Mouse (Mus musculus) liver, postnatal 0 days (tissue): ENCODE results near the gene Cidec.

ENCODE experiments used
- CTCF ChIP-seq: sonication (generic); IDR thresholded peaks from 2 replicates; pipeline ENCODE4 v1.5.1; 2016; ENCODE audit warnings: antibody characterized with exemption, low read depth
- EP300 ChIP-seq: IDR thresholded peaks from 2 replicates; pipeline ENCODE4 v1.6.1; 2016; ENCODE audit warnings: antibody characterized with exemption, low read depth, mild to moderate bottlenecking

DNA sequence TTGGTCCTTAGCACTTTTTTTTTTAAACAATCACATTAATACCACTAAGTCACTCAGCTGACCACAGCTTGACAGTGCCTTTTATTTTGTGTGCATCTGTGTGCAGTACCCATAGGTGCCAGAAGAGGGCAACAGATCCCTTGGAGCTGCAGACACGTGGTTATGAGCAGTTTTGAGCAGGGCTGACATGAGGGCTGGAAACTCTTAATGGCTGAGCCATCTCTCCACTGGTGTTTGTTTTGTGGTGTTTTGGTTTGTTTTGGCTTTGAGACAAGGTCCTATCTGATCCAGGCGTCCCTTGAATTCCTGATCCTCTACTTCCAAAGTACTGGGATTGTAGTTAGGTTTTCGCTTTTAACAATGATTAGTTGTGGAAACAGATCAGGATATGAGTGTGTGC is 8.2 kb downstream of the Cidec start:
- TF ChIP-seq CTCF = peak; percentile 89
- TF ChIP-seq EP300 = no peak
